Comparison of ENCODE assay signal across 11 mouse cellular contexts in the genomic region with DNA sequence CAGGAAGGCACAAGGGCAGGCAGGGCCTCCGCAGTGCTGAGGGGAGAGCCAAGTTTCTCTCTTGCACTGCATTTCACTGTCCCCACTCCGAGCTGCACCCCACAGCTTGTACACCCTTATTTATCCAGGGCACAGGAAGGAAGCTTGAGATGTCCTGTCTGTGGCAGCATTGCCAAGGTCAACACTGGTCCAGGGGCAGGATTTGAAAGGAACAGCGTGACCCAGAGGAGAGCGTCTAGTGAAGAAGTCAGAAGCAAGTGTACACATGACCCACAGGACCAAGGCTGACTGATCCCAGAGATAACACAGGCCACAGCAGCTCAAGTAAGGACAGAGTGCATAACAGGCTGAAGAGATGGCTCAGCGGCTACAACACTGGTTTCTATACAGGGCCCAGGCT. TPM values are rescaled to one million over a fixed set of nuclear protein-coding genes. Genes with fewer than 3 reads are reported as not detected.
DNase-seq lines count a peak whose midpoint lies in the region; ATAC-seq and TF ChIP-seq lines count a peak whose summit lies in the region.
"Had no signal": no experiment of that assay in that cellular context is flagged by ENCODE, and none has a peak within 500 bp of the region (broad histone marks: within the 10 kb centered on the region; RNA-seq: fewer than 3 reads in every experiment).

No protein-coding gene starts in this region.

- TF ChIP-seq POLR2A in cerebellum, adult 2 months (IDR thresholded peaks at IDR 0.05; ENCODE audit: borderline replicate concordance, insufficient read depth, low read length) = no peak

- peak overlapping the region; percentile 52 for H3K27ac ChIP-seq in gastrocnemius, adult 2 months
- 0 out of 2 replicates have a peak overlapping the region, but pooled peaks have one; percentile 14 for H3K27ac ChIP-seq in stomach, embryonic 16.5 days (ENCODE audit: low read length)
- H3K27ac ChIP-seq in neural tube, embryonic 15.5 days (replicated peaks) = no peak overlapping the region
- no peak overlapping the region for H3K27ac ChIP-seq in cerebellum, adult 2 months (ENCODE audit: insufficient read depth, low read length)
- H3K27ac ChIP-seq: macrophage had no signal

- WGBS in stomach, embryonic 16.5 days = 75% methylated on average over 5 of the region's 5 CpGs
- WGBS in neural tube, embryonic 15.5 days = 84% methylated on average over 5 of the region's 5 CpGs
- 82% methylated on average over 5 of the region's 5 CpGs for WGBS in cerebellum, adult 2 months

- H3K27me3 ChIP-seq in stomach, embryonic 16.5 days (ENCODE audit: control insufficient read depth, insufficient read depth, low read length) = no peaks in the 10 kb centered on the region
- H3K27me3 ChIP-seq in neural tube, embryonic 15.5 days (replicated peaks) = no peaks in the 10 kb centered on the region
- H3K27me3 ChIP-seq in cerebellum, adult 2 months (ENCODE audit: control insufficient read depth, insufficient read depth, low read length) = no peaks in the 10 kb centered on the region

- intact Hi-C loops in gastrocnemius, adult 2 months (cut with DNase I) = no loop called here
- intact Hi-C loops in gastrocnemius, postnatal 36 days (cut with DNase I) = loop anchor here (5.0 kb wide), 1 partner anchor 37 kb away; no protein-coding TSS in a partner anchor

- TF ChIP-seq CTCF in gastrocnemius, adult 2 months (IDR thresholded peaks at IDR 0.05) = no peak
- no peak for TF ChIP-seq CTCF in cerebellum, adult 2 months (IDR thresholded peaks at IDR 0.05; ENCODE audit: borderline replicate concordance, insufficient read depth, low read depth, low read length)

- ATAC-seq in stomach, embryonic 16.5 days (ENCODE audit: insufficient read depth, low FRiP score) = no peak
- no peak for ATAC-seq in neural tube, embryonic 15.5 days (ENCODE audit: low FRiP score)

- H3K4me2 ChIP-seq in stomach, embryonic 16.5 days (ENCODE audit: low read depth, low read length) = no peak overlapping the region
- no peak overlapping the region for H3K4me2 ChIP-seq in neural tube, embryonic 15.5 days

- H3K4me3 ChIP-seq in gastrocnemius, adult 2 months = no peak overlapping the region
- no peak overlapping the region for H3K4me3 ChIP-seq in stomach, embryonic 16.5 days (replicated peaks; ENCODE audit: low read length)
- H3K4me3 ChIP-seq in neural tube, embryonic 15.5 days (replicated peaks) = no peak overlapping the region
- H3K4me3 ChIP-seq in cerebellum, adult 2 months (replicated peaks; ENCODE audit: insufficient read depth, low read depth, low read length) = no peak overlapping the region
- H3K4me3 ChIP-seq: erythroblast, embryonic 14.5 days had no signal

- H3K36me3 ChIP-seq in stomach, embryonic 16.5 days (ENCODE audit: control insufficient read depth, insufficient read depth, low read length) = peaks cover 26% of the 10 kb centered on the region
- peaks cover 17% of the 10 kb centered on the region for H3K36me3 ChIP-seq in neural tube, embryonic 15.5 days

- DNase-seq in gastrocnemius, adult 2 months = no peak
- DNase-seq in gastrocnemius, postnatal 36 days = no peak
- peak; percentile 77 for DNase-seq in ovary, adult 18-20 months (ENCODE audit: low spot score)
- DNase-seq in ovary, postnatal 14 days (ENCODE audit: low spot score) = no peak
- DNase-seq in kidney, postnatal 25 days = peak; percentile 43 to 78
- DNase-seq in cerebellum, adult 2 months = no peak
- DNase-seq: cerebellum, adult 11 months had no signal

- no peaks in the 10 kb centered on the region for H3K4me1 ChIP-seq in stomach, embryonic 16.5 days (ENCODE audit: control insufficient read depth, insufficient read depth, low read length)
- H3K4me1 ChIP-seq in neural tube, embryonic 15.5 days = 0 out of 2 replicates have a peak, but pooled peaks cover 3% of the 10 kb centered on the region
- H3K4me1 ChIP-seq in cerebellum, adult 2 months (ENCODE audit: control insufficient read depth, insufficient read depth, low read length) = peaks cover 7% of the 10 kb centered on the region; the same call in 1 of the 2 replicates

- no peak overlapping the region for H3K9ac ChIP-seq in stomach, embryonic 16.5 days (ENCODE audit: low read length)
- no peak overlapping the region for H3K9ac ChIP-seq in neural tube, embryonic 15.5 days (replicated peaks)

- peaks cover 6% of the 10 kb centered on the region for H3K9me3 ChIP-seq in stomach, embryonic 16.5 days (replicated peaks; ENCODE audit: control insufficient read depth, low read length)
- H3K9me3 ChIP-seq in neural tube, embryonic 15.5 days (replicated peaks) = no peaks in the 10 kb centered on the region; the same call in 1 of the 2 replicates

RNA-seq across cellular contexts. Expression of gene Lrp5, which starts 32.3 kb away (rescaled TPM):
- total RNA-seq in gastrocnemius, adult 2 months (2021) = 10 to 100 TPM; 21.4 to 30.4 TPM
- total RNA-seq in gastrocnemius, postnatal 36 days (2021) = 10 to 100 TPM; 21.9 to 22.9 TPM
- polyA plus RNA-seq in stomach, embryonic 16.5 days (2015; fragmentation: Nextera tagmentation; extraction: Ambion mirVana) = 5.0 and 5.5 TPM in 2 replicates
- polyA plus RNA-seq in neural tube, embryonic 15.5 days (2015; fragmentation: Nextera tagmentation; extraction: Ambion mirVana) = 1.2 and 2.1 TPM in 2 replicates
- 3.8 and 3.9 TPM in 2 replicates for polyA plus RNA-seq in cerebellum, adult 2 months (2012; rRNA removed)

RNA-seq across cellular contexts. Expression of gene 1810055G02Rik, which starts 54.0 kb away (rescaled TPM):
- total RNA-seq in gastrocnemius, adult 2 months (2021) = 1 to 10 TPM; 9.6 to 9.8 TPM
- 10 to 100 TPM; 10.6 to 11.1 TPM for total RNA-seq in gastrocnemius, postnatal 36 days (2021)
- polyA plus RNA-seq in stomach, embryonic 16.5 days (2015; fragmentation: Nextera tagmentation; extraction: Ambion mirVana) = 37.1 and 39.9 TPM in 2 replicates
- polyA plus RNA-seq in neural tube, embryonic 15.5 days (2015; fragmentation: Nextera tagmentation; extraction: Ambion mirVana) = 35.1 and 36.5 TPM in 2 replicates
- polyA plus RNA-seq in cerebellum, adult 2 months (2012; rRNA removed) = 37.2 and 38.2 TPM in 2 replicates

Comparison
In these comparisons a context has a peak if more than half of its experiments do, and no peak if none do; other contexts are left out.
1. DNase-seq: peak in ovary, adult 18-20 months (single experiment) and kidney, postnatal 25 days (2 of 2); none in gastrocnemius, adult 2 months (single experiment), gastrocnemius, postnatal 36 days (0 of 2), ovary, postnatal 14 days (single experiment) and cerebellum, adult 2 months (0 of 2).
2. H3K27ac ChIP-seq: peak in gastrocnemius, adult 2 months (single experiment) and stomach, embryonic 16.5 days (single experiment); none in neural tube, embryonic 15.5 days (single experiment) and cerebellum, adult 2 months (single experiment).